Mouse (Mus musculus) CH12.LX (cell line): ENCODE measurements at regions not wholly inside any gene's neighbourhood (a gene's known extent, or its start where the extent isn't known, plus 50 kb on each side); places are given as distances from the start of the nearest gene placed in this dataset.

Source experiments
- DNase-seq: peaks from one replicate; pipeline ENCODE4 v3.0.0-alpha.2; 2013; ENCODE audit errors: extremely low read depth
- H3K27ac ChIP-seq: 2 replicates; pipeline ENCODE4 v1.5.1; 2012; ENCODE audit warnings: low read depth, mild to moderate bottlenecking, control low read depth, moderate library complexity; ENCODE audit not compliant: insufficient read depth
- H3K27me3 ChIP-seq: replicated peaks from 2 replicates; pipeline ENCODE3; 2012; ENCODE audit warnings: inconsistent platforms
- H3K36me3 ChIP-seq, 2 experiments: replicated peaks in 1 of 2; 2 replicates each; pipeline versions ENCODE3 to v1.6.1; 2012; ENCODE audit warnings: inconsistent platforms in 1 of 2, low read length in 1 of 2, mild to moderate bottlenecking in 1 of 2, mixed read lengths in 1 of 2, moderate library complexity in 1 of 2; ENCODE audit not compliant: control insufficient read depth in 1 of 2, insufficient read depth in 1 of 2
- H3K4me1 ChIP-seq, 2 experiments: 2 replicates each; pipeline ENCODE4 v1.6.1; 2012; ENCODE audit warnings: inconsistent platforms in 1 of 2, moderate library complexity in 1 of 2; ENCODE audit not compliant: insufficient read depth in 2 of 2, control insufficient read depth in 1 of 2
- H3K4me2 ChIP-seq: 2 replicates; pipeline ENCODE4 v1.6.1; 2012; ENCODE audit warnings: low read depth, mild to moderate bottlenecking, control low read depth; ENCODE audit not compliant: poor library complexity, insufficient read depth, severe bottlenecking
- H3K4me3 ChIP-seq, 3 experiments: fragments of 150-350 bp in 1 of 3; sonication (generic) in 1 of 3; replicated peaks in 1 of 3; 2 replicates each; pipeline versions ENCODE3 to v1.5.1; 2011 to 2012; ENCODE audit warnings: low read depth in 2 of 3, low read length in 2 of 3, mild to moderate bottlenecking in 2 of 3, moderate library complexity in 2 of 3, control low read depth in 1 of 3, improper control_type of control experiment in 1 of 3, inconsistent platforms in 1 of 3, mixed read lengths in 1 of 3; ENCODE audit not compliant: poor library complexity in 1 of 3
- H3K79me2 ChIP-seq: replicated peaks from 2 replicates; pipeline ENCODE4 v1.6.1; 2012; ENCODE audit warnings: mild to moderate bottlenecking, moderate library complexity; ENCODE audit not compliant: control insufficient read depth, poor library complexity, insufficient read depth, severe bottlenecking; ENCODE audit errors: extremely low read depth
- H3K9ac ChIP-seq: 2 replicates; pipeline ENCODE4 v1.6.1; 2012; ENCODE audit warnings: low read depth, mild to moderate bottlenecking, control low read depth, moderate library complexity; ENCODE audit not compliant: insufficient read depth
- H3K9me3 ChIP-seq: replicated peaks from 2 replicates; pipeline ENCODE3; 2012; ENCODE audit warnings: low read length, inconsistent platforms, mixed read lengths
- BHLHE40 ChIP-seq: IDR thresholded peaks from 2 replicates; pipeline ENCODE4 v1.6.1; 2011; ENCODE audit warnings: mild to moderate bottlenecking, low read depth, low read length, improper control_type of control experiment
- CHD1 ChIP-seq: IDR thresholded peaks from 2 replicates; pipeline ENCODE4 v1.6.1; 2012; ENCODE audit warnings: low read depth, low read length, improper control_type of control experiment, inconsistent platforms
- CHD2 ChIP-seq: IDR thresholded peaks from 2 replicates; pipeline ENCODE4 v1.6.1; 2011; ENCODE audit warnings: low read length, improper control_type of control experiment
- ELF1 ChIP-seq: IDR thresholded peaks from 2 replicates; pipeline ENCODE4 v1.6.1; 2014; ENCODE audit warnings: low read depth, mild to moderate bottlenecking, inconsistent platforms, low read length, improper control_type of control experiment
- EP300 ChIP-seq: IDR thresholded peaks from 2 replicates; pipeline ENCODE4 v1.6.1; 2011; ENCODE audit warnings: low read length, improper control_type of control experiment
- ETS1 ChIP-seq: conservative IDR thresholded peaks from 2 replicates; pipeline ENCODE4 v1.6.1; 2012; ENCODE audit warnings: low read depth, mild to moderate bottlenecking, inconsistent platforms, low read length, improper control_type of control experiment, moderate library complexity
- HCFC1 ChIP-seq: IDR thresholded peaks from 2 replicates; pipeline ENCODE4 v1.6.1; 2012; ENCODE audit warnings: low read depth, mild to moderate bottlenecking, inconsistent platforms, low read length, improper control_type of control experiment
- IRF4 ChIP-seq: IDR thresholded peaks from 2 replicates; pipeline ENCODE4 v1.6.1; 2014; ENCODE audit warnings: low read depth, mild to moderate bottlenecking, inconsistent platforms, low read length, improper control_type of control experiment
- JUN ChIP-seq: IDR thresholded peaks from 2 replicates; pipeline ENCODE4 v1.6.1; 2011; ENCODE audit warnings: low read depth, mild to moderate bottlenecking, low read length, improper control_type of control experiment, moderate library complexity; ENCODE audit not compliant: insufficient read depth
- JUND ChIP-seq: conservative IDR thresholded peaks from 2 replicates; pipeline ENCODE4 v1.6.1; 2011; ENCODE audit warnings: low read depth, low read length, improper control_type of control experiment
- MAFK ChIP-seq: IDR thresholded peaks from 2 replicates; pipeline ENCODE4 v1.6.1; 2011; ENCODE audit warnings: low read length, improper control_type of control experiment; ENCODE audit not compliant: insufficient replicate concordance
- MAX ChIP-seq: IDR thresholded peaks from 2 replicates; pipeline ENCODE4 v1.6.1; 2011; ENCODE audit warnings: low read length, improper control_type of control experiment
- MEF2A ChIP-seq: IDR thresholded peaks from 2 replicates; pipeline ENCODE4 v1.6.1; 2014; ENCODE audit warnings: low read depth, mild to moderate bottlenecking, inconsistent platforms, low read length, improper control_type of control experiment, borderline replicate concordance
- MXI1 ChIP-seq: IDR thresholded peaks from 2 replicates; pipeline ENCODE4 v1.6.1; 2011; ENCODE audit warnings: mild to moderate bottlenecking, low read depth, low read length, improper control_type of control experiment
- MYC ChIP-seq: IDR thresholded peaks from 2 replicates; pipeline ENCODE4 v1.6.1; 2011; ENCODE audit warnings: low read depth, mild to moderate bottlenecking, improper control_type of control experiment, low read length
- NRF1 ChIP-seq: IDR thresholded peaks from 2 replicates; pipeline ENCODE4 v1.6.1; 2014; ENCODE audit warnings: low read depth, mild to moderate bottlenecking, inconsistent platforms, low read length, improper control_type of control experiment, moderate library complexity
- PAX5 ChIP-seq: IDR thresholded peaks from 2 replicates; pipeline ENCODE4 v1.6.1; 2012; ENCODE audit warnings: low read length, inconsistent platforms, mixed read lengths
- RCOR1 ChIP-seq: conservative IDR thresholded peaks from 2 replicates; pipeline ENCODE4 v1.6.1; 2012; ENCODE audit warnings: low read depth, mild to moderate bottlenecking, inconsistent platforms, low read length, improper control_type of control experiment
- SIN3A ChIP-seq: IDR thresholded peaks from 2 replicates; pipeline ENCODE4 v1.6.1; 2012; ENCODE audit warnings: low read length, improper control_type of control experiment, inconsistent platforms
- TCF12 ChIP-seq: IDR thresholded peaks from 2 replicates; pipeline ENCODE4 v1.6.1; 2014; ENCODE audit warnings: low read depth, mild to moderate bottlenecking, inconsistent platforms, low read length, improper control_type of control experiment
- UBTF ChIP-seq: IDR thresholded peaks from 2 replicates; pipeline ENCODE4 v1.6.1; 2012; ENCODE audit warnings: low read depth, mild to moderate bottlenecking, inconsistent platforms, low read length, improper control_type of control experiment, moderate library complexity
- ZC3H11A ChIP-seq: IDR thresholded peaks from 2 replicates; pipeline ENCODE4 v1.6.1; 2012; ENCODE audit warnings: low read depth, mild to moderate bottlenecking, inconsistent platforms, low read length, improper control_type of control experiment
- ZNF384 ChIP-seq: IDR thresholded peaks from 2 replicates; pipeline ENCODE4 v1.6.1; 2012; ENCODE audit warnings: low read depth, low read length, improper control_type of control experiment, inconsistent platforms
- dilution Hi-C: fragments of 300-500 bp; cut with MboI; formaldehyde crosslinking; loops from 2 replicates; pipeline ENCODE4 v1.14.3; 2020; ENCODE audit warnings: low sequenced_read_pairs; ENCODE audit not compliant: extremely low pct_unique_long_range_greater_than_20kb, extremely low pct_ligation_motif_present
- in situ Hi-C: fragments of 300-500 bp; cut with MboI; formaldehyde crosslinking; loops from 3 replicates; pipeline ENCODE4 v1.14.3; 2019; ENCODE audit warnings: low sequenced_read_pairs, low pct_ligation_motif_present, low pct_unique_long_range_greater_than_20kb, mixed read lengths

DNA sequence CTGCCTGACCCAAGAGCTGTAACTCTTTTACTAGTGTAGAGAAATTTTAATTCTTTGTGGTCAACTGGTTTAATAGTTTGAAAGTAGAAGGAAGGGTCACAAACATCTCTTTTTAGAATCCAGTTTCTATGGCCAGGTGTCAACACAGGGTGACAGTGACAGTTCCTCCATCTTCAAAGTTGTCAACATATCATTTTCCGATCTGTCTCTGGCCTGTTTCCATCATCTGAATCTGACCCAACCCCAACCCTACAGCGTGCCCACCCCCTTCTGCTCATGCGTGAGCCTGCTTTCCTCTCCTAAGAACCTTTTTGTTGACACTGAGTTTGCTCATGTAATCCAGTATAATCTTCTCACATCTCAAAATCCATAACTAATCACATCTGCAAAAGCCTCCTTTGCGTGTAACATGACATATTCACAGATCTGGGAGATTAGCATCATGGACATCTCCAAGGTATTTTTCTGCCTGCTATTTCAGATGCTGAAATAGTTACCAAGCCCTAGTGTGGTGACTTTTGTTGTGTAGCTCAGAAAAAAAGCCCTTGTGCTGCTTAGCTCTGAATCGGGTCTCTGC is 168.4 kb downstream of the B3gnt2 start:
- Histone ChIP-seq H3K27me3 (no peaks in the 10 kb centered on the region), H3K79me2 (no peaks in the 10 kb centered on the region), H3K27ac (peak overlapping the region; percentile 96), H3K9ac (peak overlapping the region; percentile 62), H3K9me3 (peaks cover 7% of the 10 kb centered on the region), H3K36me3 (no peaks in the 10 kb centered on the region), H3K4me1 (peaks cover 15 to 47% of the 10 kb centered on the region in 2 experiments), H3K4me2 (peak overlapping the region; percentile 96), H3K4me3 (no peak overlapping the region)
- TF ChIP-seq NRF1, result peak; percentile 75
- TF ChIP-seq TCF12, result peak; percentile 65; the same call in 1 of the 2 replicates
- TF ChIP-seq ETS1, result peak; percentile 86
- peak; percentile 72; the same call in 1 of the 2 replicates for TF ChIP-seq MYC
- peak; percentile 29; the same call in 1 of the 2 replicates for TF ChIP-seq HCFC1
- TF ChIP-seq JUND, result peak; percentile 37; the same call in 1 of the 2 replicates
- TF ChIP-seq SIN3A, result peak; percentile 70; the same call in 1 of the 2 replicates
- TF ChIP-seq CHD1, result peak; percentile 90
- no peak for TF ChIP-seq ZC3H11A
- peak; percentile 40; the same call in 1 of the 2 replicates for TF ChIP-seq JUN
- TF ChIP-seq BHLHE40, result peak; percentile 79
- TF ChIP-seq PAX5, result no peak
- 0 out of 2 replicates have a peak, but pooled peaks have one; percentile 70 for TF ChIP-seq RCOR1
- TF ChIP-seq MXI1, result peak; percentile 59; the same call in 1 of the 2 replicates
- no peak for TF ChIP-seq ZNF384
- TF ChIP-seq IRF4, result peak; percentile 84
- no peak for TF ChIP-seq ELF1
- TF ChIP-seq CHD2, result 0 out of 2 replicates have a peak, but pooled peaks have one; percentile 54
- TF ChIP-seq UBTF, result no peak
- peak; percentile 85 for TF ChIP-seq EP300
- TF ChIP-seq MAX, result peak; percentile 75
- TF ChIP-seq MAFK, result peak; percentile 81
- TF ChIP-seq MEF2A, result peak; percentile 93
- DNase-seq, result peak; percentile 79
- in situ Hi-C loops, result loop anchor here (5.0 kb wide), 3 partner anchors 65 to 260 kb away; no protein-coding TSS in a partner anchor
- dilution Hi-C loops, result no loop called here
